Mouse (Mus musculus) lung, embryonic 14.5 days (tissue): ENCODE measurements around the gene Apobr. TPM values are rescaled to one million over a fixed set of nuclear protein-coding genes. Genes with fewer than 3 reads are reported as not detected.

Source experiments
- ATAC-seq: fragments of 200-750 bp; cut with Nextera tagmentation; 2 replicates; pipeline ENCODE4 v1.8.0; 2017; ENCODE audit warnings: mild to moderate bottlenecking, moderate TSS enrichment, moderate library complexity; ENCODE audit not compliant: insufficient read depth
- DNase-seq: peaks from one replicate; pipeline ENCODE4 v3.0.0-alpha.2; 2015
- H3K27ac ChIP-seq: fragments of 300-500 bp; sonication (generic); 2 replicates; pipeline ENCODE4 v1.5.1; 2014; ENCODE audit warnings: low read depth, mild to moderate bottlenecking, moderate library complexity
- H3K27me3 ChIP-seq: fragments of 300-500 bp; sonication (generic); 2 replicates; pipeline ENCODE4 v1.6.1; 2014; ENCODE audit warnings: low read length, control low read depth; ENCODE audit not compliant: insufficient read depth
- H3K36me3 ChIP-seq: fragments of 300-500 bp; sonication (generic); 2 replicates; pipeline ENCODE4 v1.6.1; 2014; ENCODE audit warnings: control low read depth; ENCODE audit not compliant: insufficient read depth
- H3K4me1 ChIP-seq: fragments of 300-500 bp; sonication (generic); 2 replicates; pipeline ENCODE4 v1.6.1; 2014; ENCODE audit warnings: antibody characterized with exemption, control low read depth; ENCODE audit not compliant: insufficient read depth
- H3K4me2 ChIP-seq: fragments of 300-500 bp; sonication (generic); 2 replicates; pipeline ENCODE4 v1.6.1; 2014; ENCODE audit warnings: mild to moderate bottlenecking
- H3K4me3 ChIP-seq: fragments of 300-500 bp; sonication (generic); 2 replicates; pipeline ENCODE4 v1.5.1; 2014; ENCODE audit warnings: low read depth, low read length
- H3K9ac ChIP-seq: fragments of 300-500 bp; sonication (generic); 2 replicates; pipeline ENCODE4 v1.6.1; 2014
- H3K9me3 ChIP-seq: fragments of 300-500 bp; sonication (generic); 2 replicates; pipeline ENCODE4 v1.6.1; 2016; ENCODE audit warnings: low read depth, low read length, control low read depth
- CTCF ChIP-seq: IDR thresholded peaks from 2 replicates; pipeline ENCODE4 v1.5.1; 2016; ENCODE audit warnings: antibody characterized with exemption, low read depth
- WGBS: fragments of 180-500 bp; shearing (Covaris S2); extraction: QIAGEN DNeasy Blood & Tissue Kit; methylation state at CpG from one replicate; pipeline ENCODE4 v1.1.7; 2014; 5-methylcytosine and 5-hydroxymethylcytosine counted together
- polyA plus RNA-seq: library from polyadenylated mRNA; unstranded; fragments of >200 nt; fragmentation: Nextera tagmentation; extraction: Ambion mirVana; gene quantifications from 2 replicates; pipeline ENCODE4 v1.2.1, GENCODE M21; 2014

Apobr gene
- polyA plus RNA-seq, 1 experiment from 2014 or later, result 0.54 TPM

DNA sequence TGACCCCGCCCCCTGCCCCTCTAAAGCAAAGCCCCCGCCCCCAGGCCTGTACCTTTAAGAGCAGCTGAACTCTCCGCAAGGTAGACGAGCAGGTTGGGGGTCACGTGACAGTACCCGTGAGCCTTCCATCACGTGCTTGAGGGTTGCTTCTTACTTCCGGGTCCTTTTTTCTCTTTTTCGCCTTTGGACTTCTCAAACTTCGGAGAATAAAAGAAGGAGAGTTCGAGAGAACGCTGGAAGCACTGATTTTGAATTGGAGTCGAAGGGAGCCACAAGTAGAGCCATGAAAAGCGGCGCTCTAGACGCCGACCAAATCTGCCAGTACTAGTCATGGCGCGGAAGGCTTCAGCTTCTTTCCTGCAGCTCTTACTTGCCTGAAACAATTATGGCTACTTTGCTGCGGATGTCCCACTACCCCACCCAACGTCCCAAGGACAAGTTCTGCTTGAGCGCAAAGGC lies 1.5 kb upstream of the Apobr start:
- Histone ChIP-seq H3K4me2 (peak overlapping the region; percentile 83), H3K27me3 (no peaks in the 10 kb centered on the region), H3K4me1 (no peaks in the 10 kb centered on the region), H3K27ac (peak overlapping the region; percentile 86), H3K9ac (peak overlapping the region; percentile 57), H3K36me3 (peaks cover 5% of the 10 kb centered on the region; the same call in 1 of the 2 replicates), H3K4me3 (peak overlapping the region; percentile 55), H3K9me3 (no peaks in the 10 kb centered on the region)
- ATAC-seq (peak; percentile 78), DNase-seq (peak; percentile 91)
- TF ChIP-seq CTCF, result no peak
- WGBS, result under 1% methylated on average over 22 of the region's 22 CpGs

DNA sequence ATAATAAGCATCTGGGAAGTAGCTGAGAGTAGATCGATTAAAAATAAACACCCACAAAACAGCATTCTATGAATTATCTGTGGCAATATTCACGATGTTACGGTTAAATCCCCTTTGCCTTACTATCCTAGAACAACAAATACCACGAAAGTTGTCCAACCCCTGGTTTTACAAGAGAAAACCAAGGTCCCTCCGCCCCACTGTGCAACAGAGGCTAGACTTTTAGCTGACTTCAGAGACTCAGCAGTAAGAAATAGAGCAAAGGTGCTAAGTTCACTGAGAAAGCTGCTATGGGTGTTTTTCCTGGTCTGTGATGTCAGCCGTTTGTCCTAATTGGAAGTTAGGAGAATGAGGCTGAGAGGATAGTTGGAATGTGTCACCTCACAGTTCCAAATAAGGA lies 981 bp upstream of the Apobr start:
- no peak for TF ChIP-seq CTCF
- Histone ChIP-seq H3K9ac (peak overlapping the region; percentile 57; the same call in 1 of the 2 replicates), H3K9me3 (no peaks in the 10 kb centered on the region), H3K27me3 (no peaks in the 10 kb centered on the region), H3K36me3 (peaks cover 3% of the 10 kb centered on the region; the same call in 1 of the 2 replicates), H3K4me2 (peak overlapping the region; percentile 83), H3K4me1 (no peaks in the 10 kb centered on the region), H3K27ac (no peak overlapping the region), H3K4me3 (peak overlapping the region; percentile 55)
- peak; percentile 19 for DNase-seq
- WGBS, result 53% methylated on average over 6 of the region's 6 CpGs
- no peak for ATAC-seq

DNA sequence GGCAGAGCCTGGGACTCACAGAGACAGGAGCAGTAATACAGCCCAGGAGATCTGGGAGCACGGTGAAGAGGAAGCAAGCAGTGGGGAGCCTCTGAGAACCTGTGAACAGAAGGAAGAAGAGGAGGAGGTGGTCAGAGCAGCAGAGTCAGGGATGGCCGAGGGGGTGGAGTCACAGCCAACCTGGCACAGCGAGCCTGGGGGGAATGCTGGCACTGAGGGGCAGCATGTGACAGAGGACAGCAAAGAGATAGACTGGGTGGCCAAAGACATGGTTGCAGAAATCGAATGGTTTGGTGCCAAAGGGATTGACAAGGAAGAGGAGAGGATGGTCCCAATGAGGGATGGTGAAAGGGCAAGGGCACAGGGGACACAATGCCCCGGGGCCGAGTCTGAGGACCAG lies 975 bp downstream of the Apobr start, which contains the start of gene Cln3:
Gene Cln3, minus strand, starts transcription at position 101 of the 400 bp plus-strand sequence.
- H3K4me2 ChIP-seq, result no peak within 1 kb of the TSS
- no peaks in the 10 kb centered on the region for H3K9me3 ChIP-seq
- H3K4me3 ChIP-seq, result no peak within 1 kb of the TSS
- WGBS, result 71% methylated on average over 6 of the region's 6 CpGs
- H3K27ac ChIP-seq, result no peak within 1 kb of the TSS
- H3K36me3 ChIP-seq, result no peaks in the 10 kb centered on the region
- ATAC-seq (no peak), DNase-seq (no peak)
- H3K9ac ChIP-seq, result peak within 1 kb of the TSS; percentile 13; the same call in 1 of the 2 replicates
- TF ChIP-seq CTCF, result no peak
- H3K4me1 ChIP-seq, result no peaks in the 10 kb centered on the region
- no peaks in the 10 kb centered on the region for H3K27me3 ChIP-seq

DNA sequence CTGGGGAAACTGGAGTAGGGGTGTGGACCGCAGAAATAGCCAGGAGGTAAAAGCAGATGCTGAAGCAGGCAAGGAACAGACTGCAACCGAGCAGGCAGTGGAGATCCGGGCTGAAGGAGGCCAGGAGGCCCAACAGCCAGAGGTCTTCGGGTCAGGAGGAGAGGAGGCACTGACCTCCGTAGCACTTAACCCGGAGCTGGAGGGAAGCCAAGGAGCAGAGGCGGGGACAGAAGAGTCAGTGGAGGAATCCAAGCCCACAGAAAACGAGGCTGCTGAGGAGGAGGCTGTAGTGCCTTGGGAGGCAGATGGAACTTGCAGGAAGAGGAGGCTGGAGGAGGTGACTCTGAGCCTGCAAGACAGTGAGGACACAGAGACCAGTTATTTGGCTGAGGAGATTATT lies 2.1 kb downstream of the Apobr start:
- Histone ChIP-seq H3K9me3 (no peaks in the 10 kb centered on the region), H3K27me3 (no peaks in the 10 kb centered on the region), H3K4me1 (no peaks in the 10 kb centered on the region), H3K4me2 (no peak overlapping the region), H3K36me3 (no peaks in the 10 kb centered on the region), H3K9ac (peak overlapping the region; percentile 13; the same call in 1 of the 2 replicates), H3K27ac (no peak overlapping the region), H3K4me3 (no peak overlapping the region)
- DNase-seq (peak; percentile 49), ATAC-seq (no peak)
- 26% methylated on average over 8 of the region's 8 CpGs for WGBS
- no peak for TF ChIP-seq CTCF

DNA sequence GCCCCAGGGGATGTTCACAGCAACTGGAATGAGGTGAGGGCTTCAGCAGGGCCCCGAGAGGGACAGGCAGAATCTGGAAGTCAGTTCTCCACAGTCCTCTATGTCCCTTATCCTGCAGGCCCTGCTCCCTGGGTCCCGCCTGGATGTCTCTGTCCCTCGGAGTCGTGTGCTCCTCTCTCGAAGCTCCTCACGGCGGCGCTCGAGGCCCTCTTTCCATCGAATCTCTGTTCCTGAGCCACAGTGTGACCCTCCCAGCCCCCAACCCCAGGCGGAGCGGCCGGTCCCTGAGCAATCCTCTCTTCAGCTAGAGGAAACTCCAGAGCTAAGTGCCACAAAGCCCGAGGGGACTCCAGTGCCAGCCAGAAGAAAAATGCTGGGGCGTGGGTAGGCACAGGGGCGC lies 3.0 kb downstream of the Apobr start:
- TF ChIP-seq CTCF, result peak; percentile 69
- H3K27me3 ChIP-seq, result no peaks in the 10 kb centered on the region
- no peak overlapping the region for H3K4me3 ChIP-seq
- no peak overlapping the region for H3K27ac ChIP-seq
- peak; percentile 81 for DNase-seq
- H3K4me2 ChIP-seq, result peak overlapping the region; percentile 39; the same call in 1 of the 2 replicates
- 9% methylated on average over 16 of the region's 16 CpGs for WGBS
- ATAC-seq, result peak; percentile 36; the same call in 1 of the 2 replicates
- no peaks in the 10 kb centered on the region for H3K36me3 ChIP-seq
- no peaks in the 10 kb centered on the region for H3K4me1 ChIP-seq
- H3K9ac ChIP-seq, result peak overlapping the region; percentile 15
- no peaks in the 10 kb centered on the region for H3K9me3 ChIP-seq

- no peak for DNase-seq
- Histone ChIP-seq H3K9me3 (no peaks in the 10 kb centered on the region), H3K4me2 (no peak within 1 kb of the TSS), H3K27me3 (no peaks in the 10 kb centered on the region), H3K27ac (no peak within 1 kb of the TSS), H3K9ac (no peak within 1 kb of the TSS), H3K4me3 (no peak within 1 kb of the TSS), H3K36me3 (no peaks in the 10 kb centered on the region), H3K4me1 (no peaks in the 10 kb centered on the region)
- no peak for TF ChIP-seq CTCF
- 77% methylated on average over 11 of the region's 11 CpGs for WGBS
- no peak for ATAC-seq
Measured at GRCm38 (mm10) chr7:126594862-126595561, 10.3 kb downstream of the Apobr start, which contains the start of gene Il27. TSS of gene Il27 (minus strand) at chr7:126594941.

- Histone ChIP-seq H3K9ac (no peak overlapping the region), H3K9me3 (no peaks in the 10 kb centered on the region), H3K27ac (no peak overlapping the region), H3K4me2 (no peak overlapping the region), H3K4me1 (no peaks in the 10 kb centered on the region), H3K4me3 (no peak overlapping the region), H3K36me3 (no peaks in the 10 kb centered on the region), H3K27me3 (no peaks in the 10 kb centered on the region)
- no peak for DNase-seq
- no peak for ATAC-seq
- 82% methylated on average over 5 of the region's 5 CpGs for WGBS
- TF ChIP-seq CTCF, result no peak
Measured at GRCm38 (mm10) chr7:126595890-126596289, 11.1 kb downstream of the Apobr start.
